In genomic region chr2:38337091-38337640, GRCm38 (mm10) we compare ENCODE assay signal across 15 mouse cellular contexts. TPM values are rescaled to one million over a fixed set of nuclear protein-coding genes. Genes with fewer than 3 reads are reported as not detected.
DNase-seq lines count a peak whose midpoint lies in the region; ATAC-seq lines count a peak whose summit lies in the region.
"Had no signal": no experiment of that assay in that cellular context is flagged by ENCODE, and none has a peak within 500 bp of the region (broad histone marks: within the 10 kb centered on the region; RNA-seq: fewer than 3 reads in every experiment).

No protein-coding gene starts in this region.

- H3K9me3 ChIP-seq in heart, embryonic 13.5 days = no peaks in the 10 kb centered on the region
- no peaks in the 10 kb centered on the region for H3K9me3 ChIP-seq in limb, embryonic 10.5 days (replicated peaks)
- H3K9me3 ChIP-seq: liver, embryonic 15.5 days had no signal

- peak overlapping the region; percentile 31 for H3K4me3 ChIP-seq in heart, embryonic 13.5 days
- peak overlapping the region; percentile 43 for H3K4me3 ChIP-seq in limb, embryonic 10.5 days
- H3K4me3 ChIP-seq: liver, embryonic 15.5 days; myocyte had no signal

- WGBS in heart, embryonic 13.5 days = 6% methylated on average over 6 of the region's 6 CpGs
- WGBS in limb, embryonic 10.5 days = 4% methylated on average over 6 of the region's 6 CpGs

- H3K4me2 ChIP-seq in heart, embryonic 13.5 days = peak overlapping the region; percentile 57
- H3K4me2 ChIP-seq: liver, embryonic 15.5 days had no signal

- no peak overlapping the region for H3K27ac ChIP-seq in heart, embryonic 13.5 days (replicated peaks)
- 0 out of 2 replicates have a peak overlapping the region, but pooled peaks have one; percentile 51 for H3K27ac ChIP-seq in limb, embryonic 10.5 days
- H3K27ac ChIP-seq: liver, embryonic 15.5 days had no signal

- peak overlapping the region; percentile 56; the same call in 1 of the 2 replicates for H3K9ac ChIP-seq in heart, embryonic 13.5 days
- H3K9ac ChIP-seq: liver, embryonic 15.5 days had no signal

- no peaks in the 10 kb centered on the region for H3K36me3 ChIP-seq in heart, embryonic 13.5 days
- no peaks in the 10 kb centered on the region for H3K36me3 ChIP-seq in limb, embryonic 10.5 days
- H3K36me3 ChIP-seq: liver, embryonic 15.5 days had no signal

- DNase-seq in heart, postnatal 4 days = no peak
- DNase-seq in B cell, adult 2 months = peak; percentile 11 to 24
- peak; percentile 15 for DNase-seq in R1 (ENCODE audit: low read depth, low spot score)
- no peak for DNase-seq in limb, embryonic 10.5 days (ENCODE audit: low spot score)
- no peak for DNase-seq in T-cell, adult 2 months (ENCODE audit: low spot score)
- no peak for DNase-seq in adrenal gland, postnatal 14 days
- DNase-seq: adrenal gland, postnatal 36 days; cerebellum, adult 11 months; lung, postnatal 4 days had no signal

- peaks cover 22% of the 10 kb centered on the region for H3K4me1 ChIP-seq in heart, embryonic 13.5 days
- peaks cover 33% of the 10 kb centered on the region for H3K4me1 ChIP-seq in limb, embryonic 10.5 days

- H3K27me3 ChIP-seq in heart, embryonic 13.5 days (replicated peaks) = peaks cover 96% of the 10 kb centered on the region
- H3K27me3 ChIP-seq in limb, embryonic 10.5 days (ENCODE audit: low read depth, poor library complexity, severe bottlenecking) = peaks cover 92% of the 10 kb centered on the region

- no peak for ATAC-seq in heart, embryonic 13.5 days (ENCODE audit: extremely low read depth, insufficient number of reproducible peaks, low FRiP score, low TSS enrichment)
- ATAC-seq in CD4-positive, CD25-positive, alpha-beta regulatory T cell, adult 4 months = no peak
- ATAC-seq: intestine, postnatal 0 days had no signal

RNA-seq across cellular contexts. Expression of gene Lhx2, which starts 1.9 kb away (rescaled TPM):
- 0.40 and 0.62 TPM in 2 replicates for polyA plus RNA-seq in heart, embryonic 13.5 days (2015; fragmentation: Nextera tagmentation; extraction: Ambion mirVana)
- total RNA-seq in heart, postnatal 4 days (2021) = 1 to 10 TPM in 1 of 2 experiments, under 1 TPM in 1; 0.29 to 1.2 TPM
- 33.7 and 48.4 TPM in 2 replicates for polyA plus RNA-seq in limb, embryonic 10.5 days (2016; fragmentation: Nextera tagmentation; extraction: Ambion mirVana)
- 0.41 and 1.0 TPM in 2 replicates for total RNA-seq in adrenal gland, postnatal 14 days (2021)
- polyA plus RNA-seq in CD4-positive, CD25-positive, alpha-beta regulatory T cell, adult 4 months (2017; shearing (Covaris generic)) = not detected
- total RNA-seq: adrenal gland, postnatal 36 days had no signal
- polyA plus RNA-seq: intestine, postnatal 0 days; large intestine, adult 2 months had no signal

RNA-seq across cellular contexts. Expression of gene Dennd1a, which starts 50.0 kb away (rescaled TPM):
- 11.0 and 11.4 TPM in 2 replicates for polyA plus RNA-seq in heart, embryonic 13.5 days (2015; fragmentation: Nextera tagmentation; extraction: Ambion mirVana)
- 10 to 100 TPM; 31.3 to 31.6 TPM for total RNA-seq in heart, postnatal 4 days (2021)
- polyA plus RNA-seq in limb, embryonic 10.5 days (2016; fragmentation: Nextera tagmentation; extraction: Ambion mirVana) = 18.3 and 19.5 TPM in 2 replicates
- 22.5 and 25.3 TPM in 2 replicates for total RNA-seq in adrenal gland, postnatal 14 days (2021)
- polyA plus RNA-seq in CD4-positive, CD25-positive, alpha-beta regulatory T cell, adult 4 months (2017; shearing (Covaris generic)) = 10 to 100 TPM; 10.9 to 19.5 TPM

Comparison
In these comparisons a context has a peak if more than half of its experiments do, and no peak if none do; other contexts are left out.
1. DNase-seq: peak in B cell, adult 2 months (2 of 2) and R1 (single experiment); none in heart, postnatal 4 days (single experiment), limb, embryonic 10.5 days (single experiment), T-cell, adult 2 months (single experiment) and adrenal gland, postnatal 14 days (single experiment).
2. RNA of gene Lhx2, which starts 1.9 kb away (polyA plus RNA-seq): 33.7 to 48.4 TPM in limb, embryonic 10.5 days; 0.40 to 0.62 TPM in heart, embryonic 13.5 days and not detected in CD4-positive, CD25-positive, alpha-beta regulatory T cell, adult 4 months; every median in the first group is over 10 times any median in the second.